Mouse (Mus musculus) megakaryocyte-erythroid progenitor cell, adult 5 weeks (primary cell): ENCODE measurements around the gene Mpv17l2. TPM values are rescaled to one million over a fixed set of nuclear protein-coding genes. Genes with fewer than 3 reads are reported as not detected.

ENCODE experiments used
- polyA plus RNA-seq: library from polyadenylated mRNA; stranded (reverse); fragments of >175 nt; gene quantifications from 2 replicates; pipeline ENCODE4 v1.2.3, GENCODE M21; 2012

Mpv17l2 gene
- polyA plus RNA-seq: 75.0 and 90.1 TPM in 2 replicates

GRCm38 (mm10) chr8:70760775-70761406 lies at the start of gene Mpv17l2:
Gene Mpv17l2, minus strand, starts transcription at chr8:70760946.

GRCm38 (mm10) chr8:70808239-70808638 lies 47.5 kb upstream of the Mpv17l2 start, which contains the start of gene Il12rb1:
Gene Il12rb1, plus strand, starts transcription at chr8:70808449.

GRCm38 (mm10) chr8:70804481-70805206 lies 43.9 kb upstream of the Mpv17l2 start, which contains the start of gene Mast3:
Gene Mast3, minus strand, starts transcription at chr8:70805054.

GRCm38 (mm10) chr8:70776496-70777444 lies 16.0 kb upstream of the Mpv17l2 start, which contains the start of gene Pik3r2:
Gene Pik3r2, minus strand, starts transcription at chr8:70776713.

DNA sequence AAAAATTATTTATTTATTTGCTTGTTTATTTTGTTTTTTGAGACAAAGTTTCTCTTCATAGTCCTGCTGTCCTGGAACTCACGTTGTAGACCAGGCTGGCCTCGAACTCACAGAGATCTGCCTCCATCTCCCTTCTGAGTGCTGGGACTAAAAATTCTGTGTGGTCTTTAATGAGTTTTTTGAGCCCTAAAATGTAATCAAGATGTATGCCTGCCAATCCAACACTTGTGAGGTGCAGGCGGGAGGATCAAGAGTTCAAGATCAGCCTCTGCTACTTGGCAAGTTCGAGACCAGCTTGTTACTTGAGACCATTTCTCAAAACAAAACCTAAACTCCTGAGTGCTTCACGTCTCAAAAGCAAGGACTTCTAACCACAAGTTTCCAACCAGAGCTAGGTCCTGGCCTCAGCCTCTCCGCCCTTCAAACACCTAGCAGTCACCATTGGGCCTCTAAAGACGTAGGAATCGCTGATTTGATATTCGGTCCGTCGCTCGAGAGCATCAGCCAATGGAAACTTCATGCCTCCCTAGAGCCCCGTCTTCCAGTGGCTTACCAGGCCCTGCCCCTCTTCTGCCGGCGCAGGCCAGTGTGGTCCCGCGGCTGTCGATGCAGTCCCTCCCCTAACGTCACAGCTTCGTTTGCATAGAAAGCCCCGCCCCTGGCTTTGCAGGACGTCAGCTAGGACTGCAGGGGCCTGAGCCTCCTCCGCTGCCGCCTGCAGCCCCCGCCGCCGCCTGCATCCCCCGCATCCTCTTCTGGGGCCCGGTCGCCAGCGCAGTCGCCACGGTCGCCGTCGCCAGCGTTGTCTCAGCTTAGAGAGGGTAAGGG lies 6.5 kb downstream of the Mpv17l2 start, which contains the start of gene Rab3a:
Gene Rab3a (plus strand): TSS at position 637 of the 828 bp plus-strand sequence.

GRCm38 (mm10) chr8:70723486-70724210 lies 37.1 kb downstream of the Mpv17l2 start, which contains the start of gene Pde4c:
Gene Pde4c, plus strand, starts transcription at chr8:70723720.

DNA sequence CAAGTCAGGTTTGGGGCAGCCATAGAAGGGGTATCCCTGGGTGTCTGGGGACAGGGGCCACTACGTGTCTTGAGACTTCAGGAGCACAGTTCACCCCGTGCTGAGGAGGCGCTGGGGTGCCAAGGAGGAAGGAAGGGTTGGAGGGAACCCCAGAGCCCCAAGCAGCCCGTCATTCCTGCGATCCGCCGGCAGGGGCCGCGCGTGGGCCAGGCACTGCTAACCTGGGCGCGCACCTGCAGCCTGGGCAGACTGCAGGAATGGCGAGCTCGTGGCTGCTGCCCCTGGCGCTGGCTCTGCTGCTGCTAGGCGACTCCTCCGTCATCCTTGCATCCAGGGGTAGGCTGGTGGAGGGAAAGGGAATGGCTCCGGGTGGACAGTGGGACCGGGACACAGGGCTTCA lies 42.4 kb downstream of the Mpv17l2 start, which contains the start of gene Gm3336:
Gene Gm3336 (plus strand): TSS at position 247 of the 400 bp plus-strand sequence.

Other genes with a start within 250 kb of the Mpv17l2 start
- gene Fkbp8, start 233.2 kb downstream of the Mpv17l2 start, polyA plus RNA-seq: 975 and 1,046 TPM in 2 replicates
- gene Kxd1, start 233.0 kb downstream of the Mpv17l2 start, polyA plus RNA-seq: 60.7 and 64.0 TPM in 2 replicates
- 51.7 and 61.3 TPM in 2 replicates for gene Ell, start 221.5 kb downstream of the Mpv17l2 start, polyA plus RNA-seq
- gene Isyna1, start 166.6 kb downstream of the Mpv17l2 start, polyA plus RNA-seq: 264 and 274 TPM in 2 replicates
- gene Ssbp4, start 152.1 kb downstream of the Mpv17l2 start, polyA plus RNA-seq: 1,201 and 1,308 TPM in 2 replicates
- gene Lrrc25, start 144.8 kb downstream of the Mpv17l2 start, polyA plus RNA-seq: 11.8 and 21.0 TPM in 2 replicates
- 13.6 and 15.1 TPM in 2 replicates for gene Gdf15, start 128.5 kb downstream of the Mpv17l2 start, polyA plus RNA-seq
- 1.8 and 2.6 TPM in 2 replicates for gene Pgpep1, start 100.6 kb downstream of the Mpv17l2 start, polyA plus RNA-seq
- gene Lsm4, start 87.7 kb downstream of the Mpv17l2 start, polyA plus RNA-seq: 583 and 668 TPM in 2 replicates
- gene Jund, start 62.0 kb downstream of the Mpv17l2 start, polyA plus RNA-seq: 3,053 and 3,449 TPM in 2 replicates
- 0.71 and 1.9 TPM in 2 replicates for gene Iqcn, start 57.5 kb downstream of the Mpv17l2 start, polyA plus RNA-seq
- 0.15 TPM in 1 of 2 replicates, not detected in the other for gene Gm3336, start 42.4 kb downstream of the Mpv17l2 start, polyA plus RNA-seq
- gene Pde4c, start 37.2 kb downstream of the Mpv17l2 start, polyA plus RNA-seq: 3.5 and 3.6 TPM in 2 replicates
- gene Rab3a, start 6.3 kb downstream of the Mpv17l2 start, polyA plus RNA-seq: 7.4 and 8.1 TPM in 2 replicates
- 69.9 and 78.3 TPM in 2 replicates for gene Pik3r2, start 15.8 kb upstream of the Mpv17l2 start, polyA plus RNA-seq
- gene Mast3, start 44.1 kb upstream of the Mpv17l2 start, polyA plus RNA-seq: 424 and 485 TPM in 2 replicates
- 1.7 and 2.9 TPM in 2 replicates for gene Il12rb1, start 47.5 kb upstream of the Mpv17l2 start, polyA plus RNA-seq
- 33.6 and 35.8 TPM in 2 replicates for gene Arrdc2, start 78.8 kb upstream of the Mpv17l2 start, polyA plus RNA-seq
- gene Kcnn1, start 102.3 kb upstream of the Mpv17l2 start, polyA plus RNA-seq: 0.57 and 0.83 TPM in 2 replicates
- gene Ccdc124, start 113.0 kb upstream of the Mpv17l2 start, polyA plus RNA-seq: 198 and 237 TPM in 2 replicates
- 0.14 and 0.16 TPM in 2 replicates for gene Slc5a5, start 131.8 kb upstream of the Mpv17l2 start, polyA plus RNA-seq
- gene Rpl18a, start 136.5 kb upstream of the Mpv17l2 start, polyA plus RNA-seq: 5,488 and 6,564 TPM in 2 replicates
- gene Map1s, start 145.0 kb upstream of the Mpv17l2 start, polyA plus RNA-seq: 112 and 120 TPM in 2 replicates